Mouse (Mus musculus) mouse trophoblast stem cell (cell line): ENCODE data around the gene Rps6kb1.

Experiments used
- in situ Hi-C, 2 experiments: fragments of 300-500 bp; cut with MseI, MboI; formaldehyde crosslinking; loops; 2 replicates in 1 of 2; 3 replicates in 1 of 2; pipeline ENCODE4 v1.15.1; 2025

Rps6kb1 gene

DNA sequence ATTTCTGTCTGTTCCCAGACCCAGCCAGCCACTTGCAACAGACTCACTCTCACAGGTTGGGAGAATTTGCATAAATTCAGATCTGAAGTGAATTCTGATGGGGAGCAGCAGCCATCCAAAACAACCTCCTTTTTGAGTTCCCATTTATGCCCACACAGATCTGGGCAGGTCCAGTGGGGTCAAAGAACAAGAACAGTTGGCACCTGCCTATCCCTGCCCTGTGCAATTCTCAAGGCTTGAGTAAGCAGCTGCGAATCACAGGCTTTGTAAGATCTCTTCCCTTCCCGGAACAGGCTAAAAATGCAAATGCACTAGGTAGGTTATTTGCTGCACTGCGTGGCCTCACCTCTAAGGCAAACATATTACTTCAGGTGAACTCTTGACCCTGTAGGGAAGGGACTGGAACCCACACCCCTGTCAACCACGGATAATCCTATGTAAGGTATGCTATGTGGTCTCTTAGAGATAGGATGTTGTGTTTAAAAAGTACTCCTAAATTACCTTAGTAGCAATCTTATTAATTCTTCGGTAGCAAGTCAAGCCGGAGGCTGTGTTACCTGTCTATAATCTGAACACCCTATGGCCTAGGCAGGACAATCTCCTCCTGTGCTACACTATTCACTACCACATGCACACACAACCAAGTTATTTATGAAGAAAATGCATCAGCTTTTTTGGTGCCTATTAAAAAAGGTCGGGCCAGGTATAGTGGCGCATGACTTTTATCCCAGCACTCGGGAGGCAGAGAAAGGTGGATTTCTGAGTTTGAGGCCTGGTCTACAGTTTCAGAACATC is 35.9 kb upstream of the Rps6kb1 start:
- in situ Hi-C loops, result no loop called here

DNA sequence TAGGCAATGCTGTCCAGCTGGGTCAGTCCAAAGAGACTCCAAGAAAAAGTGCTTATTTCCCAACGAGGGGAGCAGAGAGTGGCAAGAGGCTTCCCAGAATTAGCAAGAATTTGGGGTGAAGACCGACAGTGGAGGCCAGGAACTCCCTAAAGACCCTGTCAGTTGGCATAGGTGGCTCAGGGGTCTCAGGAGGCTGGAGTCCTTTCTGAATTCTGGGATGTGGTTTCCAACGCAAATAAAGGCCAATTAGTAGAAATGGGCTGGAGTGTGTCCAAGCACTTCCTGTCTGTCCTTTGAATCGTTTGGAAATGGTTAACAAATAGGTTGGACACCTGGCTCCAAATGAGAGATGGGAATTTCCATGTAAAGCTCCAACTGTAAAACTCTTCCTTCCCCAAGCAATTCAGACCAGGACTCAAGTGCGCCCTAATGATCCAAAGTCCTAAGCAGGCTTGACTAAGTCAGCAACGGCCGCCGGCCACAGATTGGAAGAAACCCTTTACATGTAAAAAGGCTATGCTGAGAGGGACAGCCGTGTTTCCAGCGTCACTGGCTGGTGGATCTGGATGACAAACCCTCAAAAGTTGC is 35.2 kb upstream of the Rps6kb1 start:
- in situ Hi-C loops, result no loop called here

GRCm38 (mm10) chr11:86578809-86579730 is 34.5 kb upstream of the Rps6kb1 start:
- in situ Hi-C loops, result no loop called here

DNA sequence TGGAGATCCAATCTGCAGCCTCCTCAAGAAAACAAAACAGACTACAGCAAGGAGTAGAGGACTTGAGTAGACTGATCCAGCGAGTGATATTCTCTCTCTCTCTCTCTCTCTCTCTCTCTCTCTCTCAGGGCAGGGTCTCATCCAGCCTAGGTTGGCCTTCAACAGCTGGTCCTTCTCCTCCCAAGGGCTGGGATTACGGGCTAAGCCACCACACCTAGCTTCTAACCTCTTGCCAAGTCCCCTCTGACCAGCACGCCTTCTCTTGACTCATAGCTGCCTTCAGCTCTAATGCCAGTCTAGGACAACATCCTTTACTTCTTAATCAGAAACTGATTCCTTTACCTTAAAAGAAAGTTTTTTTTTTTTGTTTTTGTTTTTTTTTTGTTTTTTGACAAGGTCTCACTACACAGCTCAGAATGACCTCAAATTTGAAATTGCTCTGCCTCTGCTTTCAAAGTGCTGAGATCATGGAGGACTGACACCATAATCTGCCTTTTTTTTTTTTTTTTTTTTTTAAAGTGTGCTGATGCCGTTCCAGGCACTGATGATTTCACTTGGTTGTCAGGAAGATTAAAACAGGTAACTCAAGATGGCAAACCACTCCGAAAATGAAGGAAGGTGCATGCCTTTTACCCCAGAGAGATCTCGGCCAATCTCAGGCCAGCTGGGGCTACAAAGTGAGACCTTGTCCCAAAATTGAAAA is 33.7 kb upstream of the Rps6kb1 start:
- in situ Hi-C loops, result no loop called here

DNA sequence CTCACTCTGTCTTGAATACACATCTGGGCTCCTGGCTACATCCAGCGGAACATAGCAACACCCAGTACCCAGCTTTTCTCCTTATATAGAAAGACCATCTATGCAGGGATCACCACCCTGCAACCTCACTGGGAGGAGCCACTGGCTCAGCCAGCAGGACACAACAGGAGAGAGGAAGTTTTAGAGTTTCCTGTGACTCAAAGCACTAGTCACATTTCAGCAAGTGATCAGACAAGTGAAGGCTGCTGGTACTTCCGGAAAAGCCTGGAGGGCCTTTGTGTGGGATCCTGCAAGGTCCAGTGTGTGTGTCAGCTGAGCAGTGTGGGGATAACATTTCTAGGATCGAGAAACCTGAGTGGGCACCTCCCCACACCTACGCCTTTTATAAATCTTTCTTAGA is 32.6 kb upstream of the Rps6kb1 start:
- in situ Hi-C loops, result no loop called here

DNA sequence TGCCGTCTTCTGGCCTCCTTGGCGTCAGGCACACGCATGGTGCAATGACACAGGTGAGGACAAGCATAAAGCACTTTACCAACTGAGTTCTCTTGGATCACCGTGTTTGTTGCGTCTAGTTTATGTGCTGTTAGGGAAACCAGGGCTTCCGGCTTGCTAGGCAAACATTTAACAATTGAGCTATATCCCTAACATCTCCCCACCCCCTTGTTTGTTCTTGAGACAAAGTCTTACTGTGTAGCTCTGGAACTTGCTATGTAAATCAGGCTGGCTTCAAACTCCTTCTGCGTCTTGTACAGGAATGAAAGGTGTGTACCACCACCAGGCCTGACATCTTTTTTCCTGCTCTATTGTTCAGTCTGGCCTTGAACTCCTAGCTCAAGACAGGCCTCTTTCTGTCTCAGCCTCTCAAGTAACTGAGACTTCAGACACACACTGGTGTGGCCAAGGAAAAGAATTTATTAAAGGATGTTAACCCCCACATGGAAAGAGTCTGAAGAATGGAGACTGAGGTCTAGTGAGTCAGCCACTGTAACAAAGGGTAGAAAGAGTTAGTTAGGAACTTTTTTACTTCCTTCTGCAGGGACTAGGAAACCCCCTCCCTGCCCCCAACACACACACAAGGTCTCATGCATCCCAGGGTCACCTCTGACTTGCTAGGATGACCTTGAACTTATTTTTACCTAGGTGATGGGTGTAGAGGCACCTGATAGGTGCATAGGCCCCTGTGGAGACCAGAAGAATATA is 31.2 kb upstream of the Rps6kb1 start:
- in situ Hi-C loops, result no loop called here

GRCm38 (mm10) chr11:86574408-86574807 is 29.8 kb upstream of the Rps6kb1 start:
- in situ Hi-C loops, result loop anchor here in 1 of 2 experiments (5.0 kb wide), 1 partner anchor 78 kb away; no protein-coding TSS in a partner anchor

DNA sequence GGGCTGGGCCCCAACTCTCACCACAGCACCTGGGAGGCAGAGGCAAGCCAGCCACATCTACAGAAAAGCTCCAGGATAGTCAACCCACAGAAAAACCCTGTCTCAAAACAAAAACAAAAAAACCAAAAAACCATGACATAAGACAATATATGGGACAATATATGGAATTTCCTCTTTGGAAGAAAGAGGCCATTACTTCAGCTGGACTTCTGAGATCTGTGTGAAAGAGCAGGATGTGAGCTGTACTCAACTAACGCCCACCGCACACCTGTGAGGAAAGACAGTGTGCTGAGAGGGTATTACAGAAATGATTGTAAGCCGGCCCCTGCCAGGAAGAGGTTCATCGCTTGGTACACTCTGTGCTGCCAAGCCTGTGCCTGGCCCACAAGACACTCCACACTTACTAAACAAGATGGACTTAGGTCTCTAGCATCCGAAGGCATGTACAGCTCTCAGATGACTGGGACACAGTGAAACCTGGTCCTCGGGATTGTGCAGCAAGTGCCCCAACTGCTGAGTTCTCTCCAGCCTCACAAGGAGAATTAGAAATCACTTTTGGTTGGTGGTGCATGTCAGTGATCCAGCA is 29.1 kb upstream of the Rps6kb1 start:
- in situ Hi-C loops, result loop anchor here in 1 of 2 experiments (5.0 kb wide), 1 partner anchor 79 kb away; no protein-coding TSS in a partner anchor

DNA sequence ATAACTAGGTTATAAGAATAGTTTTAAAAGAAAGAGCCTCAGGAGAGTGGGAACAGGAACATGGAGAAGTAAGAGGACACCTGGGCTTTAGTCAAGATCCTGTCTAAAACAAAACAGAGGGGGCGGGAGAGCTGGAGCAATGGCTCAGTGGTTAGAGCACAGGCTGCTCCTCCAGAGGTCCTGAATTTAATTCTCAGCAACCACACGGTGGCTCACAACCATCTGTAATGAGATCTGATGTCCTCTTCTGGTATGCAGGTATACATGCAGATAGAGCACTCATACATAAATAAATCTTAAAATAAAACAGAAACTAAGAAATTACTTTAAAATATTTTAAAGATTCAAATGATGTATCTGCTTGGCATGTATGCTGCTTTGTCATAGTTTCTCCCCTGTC is 28.0 kb upstream of the Rps6kb1 start:
- in situ Hi-C loops, result loop anchor here in 1 of 2 experiments (5.0 kb wide), 1 partner anchor 80 kb away; no protein-coding TSS in a partner anchor

GRCm38 (mm10) chr11:86571871-86572270 is 27.3 kb upstream of the Rps6kb1 start:
- in situ Hi-C loops, result loop anchor here in 1 of 2 experiments (5.0 kb wide), 1 partner anchor 80 kb away; no protein-coding TSS in a partner anchor

DNA sequence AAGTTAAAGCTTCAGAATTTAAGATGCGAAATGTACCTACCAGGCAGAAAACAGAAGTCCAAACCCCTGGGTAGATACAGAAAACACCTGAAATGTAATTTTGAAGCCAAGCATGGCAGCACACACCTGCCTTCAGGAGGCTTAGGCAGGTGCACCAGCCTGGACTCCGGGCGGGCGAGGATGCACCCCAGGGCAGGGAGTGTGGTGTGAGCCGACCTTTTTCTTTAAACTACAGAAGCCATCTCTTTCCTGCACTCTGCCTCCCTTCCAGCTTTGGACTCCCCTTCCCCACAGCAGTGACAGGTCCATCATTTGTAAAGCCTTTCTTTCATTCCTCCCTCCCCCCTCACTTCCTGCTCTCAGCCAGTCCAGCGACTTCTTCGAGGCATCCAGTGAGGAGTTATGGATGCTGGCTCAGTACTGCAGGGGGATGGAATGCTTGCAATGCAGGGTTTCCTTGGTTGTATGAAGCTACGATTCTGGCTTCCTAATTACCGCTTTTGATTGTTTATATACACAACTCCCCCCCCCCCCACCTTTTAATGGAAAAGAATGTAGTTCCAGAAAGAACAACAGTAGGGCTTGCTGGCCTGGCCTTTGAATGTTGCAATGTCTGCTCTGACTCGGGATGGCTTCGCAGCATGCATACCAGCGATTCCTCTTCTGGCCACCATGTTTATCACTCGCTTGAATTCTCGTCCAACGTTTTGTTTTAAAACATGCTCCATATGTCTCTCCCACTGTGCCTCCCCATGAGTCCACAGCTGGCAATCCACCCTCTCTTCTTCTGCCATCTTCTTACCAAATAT is 26.6 kb upstream of the Rps6kb1 start:
- in situ Hi-C loops, result loop anchor here in 1 of 2 experiments (5.0 kb wide), 1 partner anchor 81 kb away; no protein-coding TSS in a partner anchor

DNA sequence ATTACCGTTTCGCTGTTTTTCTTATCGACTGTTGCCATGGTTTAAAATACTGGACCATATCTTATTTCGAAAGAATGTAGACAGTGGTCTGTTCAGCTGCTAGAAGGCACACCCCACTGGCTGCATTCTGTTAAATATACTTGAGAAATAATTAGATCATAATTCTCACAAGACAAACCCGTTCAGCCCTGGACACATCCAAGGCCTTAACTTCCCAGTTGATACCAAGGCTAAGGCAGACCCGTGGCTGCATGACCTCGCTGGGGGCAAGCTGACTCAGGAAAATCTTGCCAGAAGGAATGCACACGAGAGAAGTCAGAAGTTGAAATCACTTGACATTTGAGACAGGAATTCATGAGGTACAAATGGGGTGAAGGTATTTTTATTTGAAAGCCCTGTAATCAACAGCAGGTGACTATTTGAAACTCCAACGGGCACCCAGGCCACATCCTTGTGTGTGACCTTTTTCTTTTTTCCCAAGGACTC is 25.7 kb upstream of the Rps6kb1 start:
- in situ Hi-C loops, result loop anchor here in 1 of 2 experiments (5.0 kb wide), 1 partner anchor 82 kb away; no protein-coding TSS in a partner anchor

GRCm38 (mm10) chr11:86568425-86568824 is 23.8 kb upstream of the Rps6kb1 start:
- in situ Hi-C loops, result loop anchor here in 1 of 2 experiments (5.0 kb wide), 1 partner anchor 84 kb away; no protein-coding TSS in a partner anchor

DNA sequence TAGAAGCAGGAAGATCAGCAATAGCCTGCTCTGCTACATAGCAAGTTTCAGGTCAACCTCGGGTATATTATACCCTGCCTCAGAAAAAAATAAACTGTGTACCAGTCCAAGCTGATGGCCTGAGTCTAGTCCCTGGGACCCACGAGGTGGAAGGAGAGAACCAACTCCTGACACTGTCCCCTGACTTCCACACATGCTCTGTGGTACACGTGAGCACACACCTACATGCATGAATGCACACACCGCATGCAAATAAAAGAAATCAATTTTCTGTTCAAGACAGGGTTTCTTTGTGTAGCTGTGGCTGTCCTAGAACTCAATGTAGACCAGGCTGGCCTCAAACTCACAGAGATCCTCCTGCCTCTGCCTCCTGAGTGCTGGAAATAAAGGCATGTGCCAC is 13.7 kb upstream of the Rps6kb1 start:
- in situ Hi-C loops, result no loop called here

DNA sequence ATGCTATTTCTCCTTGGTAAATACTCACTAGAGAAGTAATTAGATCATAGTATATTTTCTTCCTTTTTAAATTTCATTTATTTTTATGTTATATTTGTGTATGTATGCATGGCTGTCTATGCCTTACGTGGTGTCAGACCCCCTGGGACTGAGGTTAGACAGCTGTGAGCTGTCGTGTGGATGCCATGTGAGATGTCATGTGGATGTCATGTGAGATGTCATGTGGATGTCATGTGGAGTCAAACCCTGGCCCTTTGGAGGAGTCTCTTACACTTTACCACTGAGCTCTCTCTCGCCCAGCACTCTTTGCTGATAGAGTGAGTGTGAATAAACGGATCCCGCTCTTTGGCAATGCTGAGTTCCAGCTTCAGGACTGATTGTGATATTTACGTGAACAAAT is 8.9 kb upstream of the Rps6kb1 start:
- in situ Hi-C loops, result no loop called here

DNA sequence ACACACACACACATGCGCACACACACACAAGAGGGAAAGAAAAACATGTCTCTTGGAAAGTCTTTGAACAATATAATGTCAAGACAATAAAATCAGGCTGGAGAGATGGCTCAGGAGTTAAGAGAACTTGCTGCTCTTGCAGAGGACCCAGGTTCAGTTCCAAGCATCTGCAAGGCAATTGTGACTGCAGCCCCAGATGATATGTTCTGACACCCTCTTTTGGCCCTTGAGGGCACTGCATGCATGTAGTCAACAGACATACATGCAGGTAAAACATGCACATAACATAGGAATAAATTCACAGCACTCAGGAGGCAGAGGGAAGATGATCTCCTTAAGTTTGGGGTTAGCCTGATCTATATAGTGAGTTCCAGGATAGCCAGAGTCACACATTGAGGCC is 2.8 kb upstream of the Rps6kb1 start:
- in situ Hi-C loops, result no loop called here

- in situ Hi-C loops, result no loop called here
Measured at GRCm38 (mm10) chr11:86545556-86545955, 951 bp upstream of the Rps6kb1 start.

DNA sequence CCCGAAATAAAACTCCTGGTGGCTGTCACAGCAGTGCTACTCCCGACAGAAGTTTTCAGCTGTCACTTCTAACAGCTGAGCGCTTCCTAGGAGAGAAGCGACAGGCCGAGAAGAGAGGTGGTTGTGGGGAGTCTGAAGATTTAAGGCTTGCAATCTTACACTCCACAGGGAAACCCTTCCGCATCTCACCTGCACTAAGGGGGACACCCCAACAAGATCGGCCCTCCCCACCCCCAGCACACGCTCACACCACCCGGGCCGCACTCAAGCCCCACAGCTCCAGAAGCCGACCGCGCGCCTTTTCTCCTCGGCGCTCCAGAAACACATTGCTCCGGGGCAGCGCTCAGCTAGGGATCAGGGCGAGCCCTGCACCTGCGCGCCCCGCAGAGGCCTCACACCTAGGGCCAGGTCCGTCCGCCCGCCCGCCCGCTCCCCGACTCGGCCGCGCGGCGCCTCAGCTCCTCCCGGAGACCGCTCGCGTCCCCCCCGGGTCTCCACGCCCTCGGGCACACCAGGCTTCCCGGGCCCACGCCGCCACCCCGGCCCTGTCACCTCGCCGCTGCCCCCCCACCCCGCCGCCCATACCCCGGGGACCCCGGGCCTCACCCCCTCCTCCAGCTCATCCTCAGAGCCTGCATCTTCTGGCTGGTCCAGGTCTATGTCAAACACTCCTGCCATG is 506 bp downstream of the Rps6kb1 start:
- in situ Hi-C loops, result no loop called here
